Mouse (Mus musculus): ENCODE data around the gene 1700092M07Rik.

Gene 1700092M07Rik

DNA sequence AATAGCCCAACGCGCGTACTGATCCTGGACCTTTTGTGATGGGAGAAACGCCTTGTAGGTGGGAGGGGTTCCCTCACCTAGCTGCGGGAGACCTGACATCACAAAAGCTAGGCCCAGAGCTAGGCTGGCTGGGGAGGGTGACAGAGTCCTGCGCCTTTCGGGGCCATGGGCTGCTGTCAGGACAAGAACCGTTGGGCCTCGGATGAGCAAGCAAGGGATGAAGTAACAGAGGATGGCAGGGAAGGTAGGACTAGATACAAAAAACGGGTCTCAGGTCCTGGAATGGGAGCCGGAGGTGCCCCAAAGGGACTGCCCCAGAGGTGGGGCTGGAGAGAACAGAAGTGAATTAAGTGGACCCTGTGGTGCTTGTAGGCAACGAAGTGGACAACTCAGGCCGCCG lies at the start of gene 1700092M07Rik:
Gene 1700092M07Rik (plus strand): TSS at position 116 of the 400 bp plus-strand sequence.
- DNase-seq (ENCODE audit: low read depth in 1 of 2, low spot score in 2 of 2), result no peak

GRCm38 (mm10) chr19:8691871-8692539 lies 48.5 kb upstream of the 1700092M07Rik start:
- no peak for DNase-seq (ENCODE audit: low read depth in 1 of 2, low spot score in 2 of 2)

DNA sequence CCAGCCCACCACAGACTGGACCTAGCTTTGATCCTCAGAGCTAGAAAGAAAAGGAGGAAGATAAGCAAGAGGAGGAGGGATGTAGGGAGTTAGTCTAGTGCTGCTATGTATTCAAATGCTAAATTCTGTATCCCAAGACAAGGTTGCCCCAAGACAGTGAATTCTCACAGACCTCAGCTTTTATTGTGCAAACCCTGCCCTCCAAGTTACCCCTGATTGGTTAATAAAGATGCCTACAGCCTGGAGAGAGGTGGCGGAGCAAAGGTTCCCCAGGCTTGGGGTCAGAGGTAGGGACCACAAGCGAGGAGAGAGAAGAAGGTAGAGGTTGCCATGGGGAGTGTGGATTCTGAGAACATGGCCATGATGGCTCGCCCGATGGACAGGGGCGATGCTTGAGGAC lies 47.8 kb upstream of the 1700092M07Rik start:
- no peak for DNase-seq (ENCODE audit: low read depth in 1 of 2, low spot score in 2 of 2)

DNA sequence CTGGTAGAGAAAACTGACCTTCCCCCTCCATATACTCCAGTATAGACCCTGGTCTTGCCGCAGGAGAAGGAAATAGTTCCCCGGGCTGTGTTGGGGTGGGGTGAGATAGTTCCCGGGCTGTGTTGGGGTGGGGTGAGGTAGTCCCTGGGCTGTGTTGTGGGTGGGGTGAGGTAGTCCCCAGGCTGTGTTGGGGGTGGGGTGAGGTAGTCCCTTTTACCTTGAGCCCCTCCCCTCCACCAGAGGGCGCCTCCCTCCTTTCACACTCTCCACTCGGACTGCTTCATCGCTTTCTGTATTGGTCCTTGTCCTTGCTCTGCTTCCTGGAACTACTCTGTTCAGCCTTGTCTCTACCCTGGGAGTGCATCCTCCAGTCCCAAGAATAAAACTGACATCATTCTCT lies 45.2 kb upstream of the 1700092M07Rik start:
- DNase-seq (ENCODE audit: low read depth in 1 of 2, low spot score in 2 of 2), result no peak

GRCm38 (mm10) chr19:8699652-8700051 lies 40.9 kb upstream of the 1700092M07Rik start:
- DNase-seq (ENCODE audit: low read depth in 1 of 2, low spot score in 2 of 2), result no peak

- no peak for DNase-seq (ENCODE audit: low read depth in 1 of 2, low spot score in 2 of 2)
Measured at GRCm38 (mm10) chr19:8702458-8702857, 38.1 kb upstream of the 1700092M07Rik start.

DNA sequence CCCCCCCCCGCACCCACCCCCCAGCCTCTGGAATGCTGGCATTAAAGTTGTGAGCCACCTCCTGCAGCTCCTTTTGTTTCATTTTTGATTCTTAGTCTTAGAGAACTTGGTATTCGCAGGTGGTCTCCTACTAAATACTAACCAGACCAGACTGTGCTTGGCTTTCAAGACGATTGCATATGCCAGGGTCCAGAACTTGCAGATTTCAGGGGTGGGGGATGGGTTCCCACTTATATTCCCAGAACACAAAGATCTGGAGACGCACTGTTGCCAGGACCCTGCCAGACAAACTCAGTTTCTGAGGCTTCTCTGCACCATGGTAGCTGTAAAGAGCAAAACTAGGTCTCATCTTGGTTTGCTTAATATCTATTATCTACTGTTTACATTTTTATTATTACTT lies 36.9 kb upstream of the 1700092M07Rik start:
- DNase-seq (ENCODE audit: low read depth in 1 of 2, low spot score in 2 of 2), result no peak

DNA sequence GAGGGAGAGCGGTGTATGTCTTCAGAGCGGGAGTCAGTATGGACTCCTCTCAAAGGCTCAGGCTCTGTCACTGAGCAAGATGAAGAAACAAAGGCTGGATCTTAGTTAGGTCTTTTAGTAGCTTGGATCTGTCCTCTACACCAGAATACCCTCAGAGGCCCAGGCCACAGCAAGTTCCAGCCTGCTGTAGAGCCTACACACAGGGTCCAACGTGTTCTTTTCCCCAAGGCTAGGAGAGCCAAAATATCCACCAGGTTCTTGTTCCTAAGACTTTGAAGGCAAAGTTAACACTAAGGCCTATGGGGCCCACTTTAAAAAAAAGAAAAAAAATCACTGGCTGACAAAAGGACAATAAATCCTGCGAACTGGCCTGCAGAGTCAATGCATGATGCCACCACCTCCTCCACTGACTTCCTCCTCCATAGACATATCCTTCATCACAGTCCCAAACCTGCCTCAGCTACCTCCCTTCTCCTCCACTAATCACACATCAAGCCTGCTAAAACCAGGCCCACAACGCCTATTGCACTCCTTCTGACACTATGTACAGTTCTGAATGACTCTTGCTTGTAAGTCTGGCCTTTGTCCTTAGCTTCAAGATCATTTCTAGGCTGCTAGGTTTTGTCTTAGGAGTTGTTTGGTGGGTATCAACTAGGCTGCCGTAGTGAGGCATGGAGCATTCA lies 35.4 kb upstream of the 1700092M07Rik start:
- no peak for DNase-seq (ENCODE audit: low read depth in 1 of 2, low spot score in 2 of 2)

- no peak for DNase-seq (ENCODE audit: low read depth in 1 of 2, low spot score in 2 of 2)
Measured at GRCm38 (mm10) chr19:8706132-8706667, 34.3 kb upstream of the 1700092M07Rik start.

DNA sequence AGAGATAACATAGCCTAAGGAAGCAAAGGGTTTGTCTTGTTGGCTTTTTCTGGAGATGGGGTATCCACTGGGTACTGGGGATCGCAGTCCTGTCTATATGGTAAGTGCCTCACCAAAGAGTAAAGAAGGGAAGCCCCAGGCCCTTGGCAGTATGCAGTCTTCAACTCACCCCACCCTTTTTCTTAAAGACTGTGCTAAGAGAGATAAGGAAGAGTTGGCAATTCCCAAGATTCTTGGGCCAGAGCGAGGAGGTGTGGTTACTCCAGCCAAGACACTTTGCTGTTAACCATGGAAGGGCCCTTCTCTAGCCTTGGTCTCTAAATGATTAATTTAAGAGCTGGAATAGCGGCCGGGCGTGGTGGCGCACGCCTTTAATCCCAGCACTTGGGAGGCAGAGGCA lies 33.6 kb upstream of the 1700092M07Rik start:
- no peak for DNase-seq (ENCODE audit: low read depth in 1 of 2, low spot score in 2 of 2)

DNA sequence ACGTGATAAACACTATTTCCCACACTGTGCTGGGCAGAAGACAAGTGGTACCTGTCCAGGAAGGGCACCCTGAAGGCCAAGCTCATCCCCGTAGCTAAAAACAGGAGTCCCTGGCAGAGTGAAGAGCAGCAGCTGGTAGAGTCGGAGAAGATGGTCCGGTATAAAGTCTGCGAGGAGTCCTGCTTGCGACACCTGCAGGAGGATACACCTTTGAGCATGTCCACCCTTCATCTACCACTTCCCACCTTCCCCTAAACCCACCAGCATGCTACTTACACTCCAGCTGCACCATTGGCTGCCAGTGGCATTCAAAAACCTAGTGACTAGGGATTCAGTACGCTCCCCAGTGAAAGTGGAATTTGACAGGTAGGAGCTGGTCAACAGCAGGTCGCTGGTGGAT lies 31.6 kb upstream of the 1700092M07Rik start:
- no peak for DNase-seq (ENCODE audit: low read depth in 1 of 2, low spot score in 2 of 2)

- DNase-seq (ENCODE audit: low read depth in 1 of 2, low spot score in 2 of 2), result no peak
Measured at GRCm38 (mm10) chr19:8710057-8710456, 30.5 kb upstream of the 1700092M07Rik start.

DNA sequence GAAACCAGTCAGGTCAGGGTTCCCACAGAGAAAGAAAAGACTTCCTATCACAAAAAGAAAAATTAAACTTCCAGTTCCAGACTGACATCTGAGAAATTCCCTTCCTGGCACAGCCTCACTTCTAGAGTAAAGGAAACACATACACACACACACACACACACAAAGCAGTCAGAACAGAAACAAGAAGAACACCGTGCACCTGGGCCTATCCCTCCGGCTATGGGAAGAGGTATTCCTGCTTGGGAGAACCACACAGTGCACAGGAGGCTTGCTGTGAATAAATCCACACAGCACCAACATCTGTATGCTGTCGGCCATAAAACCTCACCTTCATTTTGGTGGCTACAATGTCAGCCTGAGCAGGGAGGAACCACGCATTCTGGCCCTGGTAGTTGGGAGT lies 29.0 kb upstream of the 1700092M07Rik start:
- no peak for DNase-seq (ENCODE audit: low read depth in 1 of 2, low spot score in 2 of 2)

GRCm38 (mm10) chr19:8711949-8712869 lies 28.3 kb upstream of the 1700092M07Rik start:
- no peak for DNase-seq (ENCODE audit: low read depth in 1 of 2, low spot score in 2 of 2)

DNA sequence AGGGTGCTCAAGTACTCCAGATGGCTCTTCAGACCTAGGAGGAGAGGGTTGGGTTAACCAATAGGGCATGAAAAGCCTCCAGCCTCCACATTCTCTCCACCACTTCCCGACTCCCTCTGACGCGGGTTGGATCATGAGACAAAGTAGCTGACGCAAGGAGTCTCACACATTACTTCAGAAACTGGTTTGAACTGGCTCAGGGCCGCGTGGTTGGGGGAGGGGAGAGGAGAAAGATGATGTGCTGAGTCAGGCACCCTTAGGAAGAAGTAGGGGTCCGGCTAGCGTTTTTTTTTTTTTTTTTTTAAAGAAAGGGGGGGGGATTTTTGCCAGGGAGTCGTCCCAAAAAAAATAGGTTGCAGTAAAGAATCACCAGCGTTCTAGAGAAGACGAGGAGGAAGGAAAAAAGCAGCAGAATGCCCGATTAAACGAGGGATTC lies 27.6 kb upstream of the 1700092M07Rik start:
- DNase-seq (ENCODE audit: low read depth in 1 of 2, low spot score in 2 of 2), result peak; percentile 86 to 90

DNA sequence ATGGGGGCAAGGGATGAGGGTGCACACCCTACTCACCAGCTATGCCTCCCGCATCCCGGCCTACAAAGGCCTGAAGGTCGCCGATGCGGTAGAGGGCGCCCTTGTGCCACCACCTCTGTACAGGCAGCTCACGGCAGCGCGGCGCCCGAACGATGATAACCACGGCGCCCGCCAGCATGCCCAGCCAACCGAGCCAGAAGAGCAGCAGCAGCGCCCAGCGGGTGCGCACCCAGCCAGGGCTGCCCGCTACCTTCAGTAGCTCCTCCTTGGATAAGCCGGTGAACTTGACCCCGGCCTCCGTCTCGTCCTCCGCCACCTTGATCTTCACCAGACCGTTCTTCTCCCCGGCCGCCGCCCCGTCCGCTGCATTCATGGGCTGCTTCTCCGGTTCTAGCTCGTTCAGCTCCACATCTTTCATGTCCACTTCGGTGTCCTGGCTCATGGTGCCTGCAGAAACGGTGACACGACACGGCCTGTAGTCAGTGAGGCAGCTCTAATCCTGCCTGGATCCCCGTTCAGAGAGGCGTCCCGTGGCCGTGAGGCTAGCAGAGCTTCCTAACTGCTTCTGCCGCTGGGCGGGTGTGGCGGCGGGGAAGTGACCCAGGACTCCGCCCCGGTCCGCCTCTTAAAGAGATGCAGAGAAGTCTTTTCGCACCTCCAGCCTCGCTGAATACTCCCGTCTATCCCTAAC lies 27.1 kb upstream of the 1700092M07Rik start:
- DNase-seq (ENCODE audit: low read depth in 1 of 2, low spot score in 2 of 2), result peak; percentile 73 to 85

DNA sequence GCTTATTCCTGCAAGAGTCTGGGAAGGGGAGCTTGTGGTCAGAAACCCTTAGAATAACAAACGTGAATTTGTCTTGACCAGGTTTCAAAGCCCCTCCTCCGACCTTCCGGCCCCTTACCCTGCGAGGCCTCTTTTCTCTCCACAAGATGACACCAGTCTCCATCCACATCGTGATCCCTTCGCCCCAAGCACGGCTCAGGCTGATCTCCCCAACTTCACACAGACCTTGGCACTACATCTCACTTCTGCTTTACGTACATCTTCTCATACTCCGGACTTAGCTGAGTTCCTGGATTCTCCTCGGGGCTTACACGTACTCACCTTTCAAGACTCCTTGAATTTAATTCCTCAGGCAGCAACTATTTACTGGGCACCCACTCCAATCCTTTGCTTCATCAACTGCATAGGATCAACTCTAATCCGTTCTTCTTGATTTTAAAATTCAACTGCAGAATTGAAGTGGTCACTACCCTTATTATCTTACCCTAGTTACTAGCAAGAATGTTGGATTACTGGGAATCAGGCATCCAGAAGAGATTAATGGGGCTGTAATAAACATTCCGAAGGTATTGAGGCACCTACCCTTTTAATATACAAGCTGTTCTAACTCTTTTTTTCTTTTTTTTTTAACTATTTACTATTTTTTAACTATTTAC lies 26.4 kb upstream of the 1700092M07Rik start:
- DNase-seq (ENCODE audit: low read depth in 1 of 2, low spot score in 2 of 2), result peak in 1 of 2 experiments; percentile 27

DNA sequence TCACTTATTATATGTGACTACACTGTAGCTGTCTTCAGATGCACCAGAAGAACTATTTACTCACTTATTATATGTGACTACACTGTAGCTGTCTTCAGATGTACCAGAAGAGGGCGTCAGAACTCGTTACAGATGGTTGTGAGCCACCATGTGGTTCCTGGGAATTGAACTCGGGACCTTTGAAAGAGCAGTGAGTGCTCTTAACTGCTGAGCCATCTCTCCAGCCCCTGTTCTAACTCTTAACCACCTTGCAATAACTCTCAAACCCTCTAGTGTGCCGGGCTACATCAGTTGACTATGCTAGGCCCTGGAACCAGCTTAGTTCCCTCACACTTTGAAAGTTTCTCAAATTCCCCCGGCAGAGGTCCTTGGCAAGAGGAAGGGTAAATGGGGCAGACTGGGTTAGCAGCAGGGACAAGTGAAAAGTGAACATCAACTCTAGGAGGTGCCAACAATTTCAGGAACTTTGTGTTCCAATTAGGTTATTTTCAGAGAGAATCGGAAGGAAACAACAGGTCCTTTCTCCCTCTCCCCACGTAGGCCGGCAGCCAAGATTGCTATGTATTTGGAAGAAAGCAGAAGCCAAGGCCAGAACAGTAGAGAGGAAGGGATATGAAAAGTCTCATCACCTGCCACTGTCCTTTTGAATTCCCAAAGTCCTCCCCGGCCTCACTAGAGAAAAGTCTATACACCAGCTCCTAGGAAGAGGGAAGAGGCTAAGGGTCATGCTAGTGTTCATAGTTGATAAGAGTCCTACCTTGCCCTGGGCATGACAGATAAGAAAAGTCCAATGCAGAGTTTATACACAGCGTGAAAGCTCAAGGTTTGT lies 25.7 kb upstream of the 1700092M07Rik start:
- no peak for DNase-seq (ENCODE audit: low read depth in 1 of 2, low spot score in 2 of 2)

All from monocyte, adult 2 months (primary cell).